In the genomic region with DNA sequence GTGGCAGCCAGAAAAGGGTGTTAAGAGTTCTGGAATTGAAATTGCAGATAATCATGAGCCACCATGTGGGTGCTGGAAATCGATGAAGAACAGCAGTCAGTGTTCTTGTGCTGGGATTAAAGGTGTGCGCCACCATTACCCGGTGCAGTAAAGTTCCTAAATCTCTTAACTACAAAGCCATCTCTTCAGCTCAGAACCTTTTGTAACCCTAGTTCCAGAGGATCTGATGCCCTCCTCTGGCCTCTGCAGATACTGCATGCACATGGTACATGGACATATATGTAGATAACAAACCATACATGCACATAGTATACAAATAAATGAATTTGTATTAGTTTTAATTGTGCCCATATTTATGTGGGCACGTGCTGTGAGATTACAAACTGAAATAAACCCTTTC, we compare ENCODE assay signal across 8 mouse cellular contexts. TPM values are rescaled to one million over a fixed set of nuclear protein-coding genes. Genes with fewer than 3 reads are reported as not detected.
DNase-seq lines count a peak whose midpoint lies in the region.

No protein-coding gene starts in this region.

- peak; percentile 34 for DNase-seq in kidney, adult 18-20 months
- DNase-seq in kidney, adult 11 months = no peak
- peak; percentile 65 for DNase-seq in R1 (ENCODE audit: low read depth, low spot score)
- DNase-seq in kidney, postnatal 4 days = peak; percentile 49 to 65
- peak; percentile 22 to 54 for DNase-seq in spleen, postnatal 14 days (ENCODE audit: low spot score in 2 of 2)
- DNase-seq in ovary, postnatal 14 days (ENCODE audit: low spot score) = no peak
- no peak for DNase-seq in urinary bladder, adult 2 months (ENCODE audit: low spot score)
- DNase-seq in gastrocnemius, adult 18-20 months (ENCODE audit: low spot score) = no peak

RNA-seq across cellular contexts. Expression of gene Crkl, which starts 8.5 kb away (rescaled TPM):
- polyA plus RNA-seq in urinary bladder, adult 2 months (2012; rRNA removed) = 19.2 and 19.3 TPM in 2 replicates
- total RNA-seq in gastrocnemius, adult 18-20 months (2021) = 10 to 100 TPM; 23.4 to 30.2 TPM

RNA-seq across cellular contexts. Expression of gene Aifm3, which starts 29.2 kb away (rescaled TPM):
- 0.50 and 0.76 TPM in 2 replicates for polyA plus RNA-seq in urinary bladder, adult 2 months (2012; rRNA removed)
- under 1 TPM in 1 of 2 experiments, not detected in 1; 0.43 TPM for total RNA-seq in gastrocnemius, adult 18-20 months (2021)

RNA-seq across cellular contexts. Expression of gene Lztr1, which starts 48.2 kb away (rescaled TPM):
- polyA plus RNA-seq in urinary bladder, adult 2 months (2012; rRNA removed) = 105 and 123 TPM in 2 replicates
- 10 to 100 TPM; 17.1 to 18.9 TPM for total RNA-seq in gastrocnemius, adult 18-20 months (2021)

RNA-seq across cellular contexts. Expression of gene Pi4ka, which starts 54.1 kb away (rescaled TPM):
- polyA plus RNA-seq in urinary bladder, adult 2 months (2012; rRNA removed) = 70.4 and 75.5 TPM in 2 replicates
- total RNA-seq in gastrocnemius, adult 18-20 months (2021) = 10 to 100 TPM; 21.3 to 27.7 TPM

RNA-seq across cellular contexts. Expression of gene Snap29, which starts 54.5 kb away (rescaled TPM):
- 8.4 and 14.1 TPM in 2 replicates for polyA plus RNA-seq in urinary bladder, adult 2 months (2012; rRNA removed)
- 10 to 100 TPM; 17.7 to 19.1 TPM for total RNA-seq in gastrocnemius, adult 18-20 months (2021)

Comparison
In these comparisons a context has a peak if more than half of its experiments do, and no peak if none do; other contexts are left out.
1. DNase-seq: peak in kidney, adult 18-20 months (single experiment), R1 (single experiment), kidney, postnatal 4 days (2 of 2) and spleen, postnatal 14 days (2 of 2); none in kidney, adult 11 months (single experiment), ovary, postnatal 14 days (single experiment), urinary bladder, adult 2 months (single experiment) and gastrocnemius, adult 18-20 months (single experiment).